Comparison of ENCODE assay signal across 8 mouse cellular contexts in genomic region chr6:83774781-83775563, GRCm38 (mm10). TPM values are rescaled to one million over a fixed set of nuclear protein-coding genes. Genes with fewer than 3 reads are reported as not detected.
DNase-seq lines count a peak whose midpoint lies in the region; ATAC-seq and TF ChIP-seq lines count a peak whose summit lies in the region.

No protein-coding gene starts in this region.

- peak; percentile 62 for ATAC-seq in kidney, embryonic 15.5 days (replicated peaks; ENCODE audit: low FRiP score)
- ATAC-seq in forebrain, embryonic 14.5 days: peak; percentile 40
- no peak; the same call in 1 of the 2 replicates for ATAC-seq in midbrain, embryonic 12.5 days (ENCODE audit: low FRiP score, low read depth)

- peak overlapping the region; percentile 81 for H3K9ac ChIP-seq in kidney, embryonic 15.5 days
- H3K9ac ChIP-seq in forebrain, embryonic 14.5 days (ENCODE audit: low read length): peak overlapping the region; percentile 96
- peak overlapping the region; percentile 94 for H3K9ac ChIP-seq in midbrain, embryonic 12.5 days (replicated peaks)

- DNase-seq in kidney, adult 8-10 months: no peak
- peak; percentile 11 for DNase-seq in forebrain, embryonic 14.5 days (ENCODE audit: low spot score)
- DNase-seq in kidney, postnatal 10 days: peak; percentile 34
- no peak for DNase-seq in urinary bladder, postnatal 4 days (ENCODE audit: low spot score in 2 of 2)
- DNase-seq in left cerebral cortex, postnatal 36 days (ENCODE audit: low spot score in 2 of 2): no peak

- intact Hi-C loops in left cerebral cortex, postnatal 36 days (cut with DNase I): no loop called here

- no peaks in the 10 kb centered on the region for H3K9me3 ChIP-seq in kidney, embryonic 15.5 days (replicated peaks)
- no peaks in the 10 kb centered on the region for H3K9me3 ChIP-seq in forebrain, embryonic 14.5 days (replicated peaks; ENCODE audit: control insufficient read depth, low read length)
- no peaks in the 10 kb centered on the region for H3K9me3 ChIP-seq in midbrain, embryonic 12.5 days

- H3K27ac ChIP-seq in kidney, embryonic 15.5 days: peak overlapping the region; percentile 96
- H3K27ac ChIP-seq in bone marrow, adult 2 months (ENCODE audit: control insufficient read depth, insufficient read depth, low read depth, low read length, poor library complexity): peak overlapping the region; percentile 79
- H3K27ac ChIP-seq in forebrain, embryonic 14.5 days (ENCODE audit: low read depth, low read length): peak overlapping the region; percentile 58; the same call in 1 of the 2 replicates
- peak overlapping the region; percentile 78 for H3K27ac ChIP-seq in midbrain, embryonic 12.5 days (replicated peaks)

- H3K36me3 ChIP-seq in kidney, embryonic 15.5 days: peaks cover 39% of the 10 kb centered on the region
- peaks cover 28% of the 10 kb centered on the region for H3K36me3 ChIP-seq in forebrain, embryonic 14.5 days (ENCODE audit: control insufficient read depth, insufficient read depth, low read length)
- peaks cover 29% of the 10 kb centered on the region for H3K36me3 ChIP-seq in midbrain, embryonic 12.5 days

- TF ChIP-seq CTCF in bone marrow, adult 2 months (IDR thresholded peaks at IDR 0.05; ENCODE audit: control insufficient read depth, insufficient read depth, low read length): no peak

- peaks cover 23% of the 10 kb centered on the region for H3K4me1 ChIP-seq in kidney, embryonic 15.5 days
- H3K4me1 ChIP-seq in bone marrow, adult 2 months (ENCODE audit: control insufficient read depth, insufficient read depth, low read length): no peaks in the 10 kb centered on the region; the same call in 1 of the 2 replicates
- peaks cover 11% of the 10 kb centered on the region for H3K4me1 ChIP-seq in forebrain, embryonic 14.5 days (ENCODE audit: control insufficient read depth, insufficient read depth, low read length)
- peaks cover 22% of the 10 kb centered on the region for H3K4me1 ChIP-seq in midbrain, embryonic 12.5 days

- no peak for TF ChIP-seq POLR2A in bone marrow, adult 2 months (IDR thresholded peaks at IDR 0.05; ENCODE audit: borderline replicate concordance, control insufficient read depth, low read depth, low read length)

- peak overlapping the region; percentile 73 for H3K4me2 ChIP-seq in kidney, embryonic 15.5 days
- peak overlapping the region; percentile 79 for H3K4me2 ChIP-seq in forebrain, embryonic 14.5 days (ENCODE audit: low read length)
- H3K4me2 ChIP-seq in midbrain, embryonic 12.5 days (replicated peaks): peak overlapping the region; percentile 82

- WGBS in kidney, embryonic 15.5 days: 2% methylated on average over 14 of the region's 14 CpGs
- WGBS in bone marrow, adult 2 months: under 1% methylated on average over 14 of the region's 14 CpGs
- WGBS in forebrain, embryonic 14.5 days: 2% methylated on average over 14 of the region's 14 CpGs
- WGBS in midbrain, embryonic 12.5 days: 6% methylated on average over 14 of the region's 14 CpGs

- H3K27me3 ChIP-seq in kidney, embryonic 15.5 days: no peaks in the 10 kb centered on the region
- no peaks in the 10 kb centered on the region for H3K27me3 ChIP-seq in forebrain, embryonic 14.5 days (replicated peaks; ENCODE audit: control insufficient read depth, insufficient read depth, low read length)
- H3K27me3 ChIP-seq in midbrain, embryonic 12.5 days: no peaks in the 10 kb centered on the region

- peak overlapping the region; percentile 65 for H3K4me3 ChIP-seq in kidney, embryonic 15.5 days (replicated peaks)
- H3K4me3 ChIP-seq in bone marrow, adult 2 months (replicated peaks; ENCODE audit: control insufficient read depth, low read depth, low read length): peak overlapping the region; percentile 86
- H3K4me3 ChIP-seq in forebrain, embryonic 14.5 days (ENCODE audit: low read depth, low read length): peak overlapping the region; percentile 88
- H3K4me3 ChIP-seq in midbrain, embryonic 12.5 days: peak overlapping the region; percentile 87

RNA-seq across cellular contexts. Expression of gene Tex261, which starts 0.6 kb away (rescaled TPM):
- 79.7 and 86.7 TPM in 2 replicates for polyA plus RNA-seq in kidney, embryonic 15.5 days (2015; fragmentation: Nextera tagmentation; extraction: Ambion mirVana)
- polyA plus RNA-seq in bone marrow, adult 2 months (2011; ENCODE audit: insufficient read depth, insufficient read length, low replicate concordance, missing spikeins): 23.5 and 30.4 TPM in 2 replicates
- 63.5 and 76.4 TPM in 2 replicates for polyA plus RNA-seq in forebrain, embryonic 14.5 days (2014; fragmentation: Nextera tagmentation; extraction: Ambion mirVana)
- polyA plus RNA-seq in midbrain, embryonic 12.5 days (2016; fragmentation: Nextera tagmentation; extraction: Ambion mirVana): 67.9 and 70.1 TPM in 2 replicates
- 10 to 100 TPM; 47.0 to 47.9 TPM for total RNA-seq in left cerebral cortex, postnatal 36 days (2021)

RNA-seq across cellular contexts. Expression of gene Ankrd53, which starts 12.5 kb away (rescaled TPM):
- polyA plus RNA-seq in kidney, embryonic 15.5 days (2015; fragmentation: Nextera tagmentation; extraction: Ambion mirVana): not detected in 2 replicates
- polyA plus RNA-seq in bone marrow, adult 2 months (2011; ENCODE audit: insufficient read depth, insufficient read length, low replicate concordance, missing spikeins): not detected in 2 replicates
- polyA plus RNA-seq in forebrain, embryonic 14.5 days (2014; fragmentation: Nextera tagmentation; extraction: Ambion mirVana): not detected in 2 replicates
- polyA plus RNA-seq in midbrain, embryonic 12.5 days (2016; fragmentation: Nextera tagmentation; extraction: Ambion mirVana): 0.30 TPM in 1 of 2 replicates, not detected in the other
- not detected for total RNA-seq in left cerebral cortex, postnatal 36 days (2021)

RNA-seq across cellular contexts. Expression of gene Nagk, which starts 19.8 kb away (rescaled TPM):
- polyA plus RNA-seq in kidney, embryonic 15.5 days (2015; fragmentation: Nextera tagmentation; extraction: Ambion mirVana): 49.8 and 54.1 TPM in 2 replicates
- polyA plus RNA-seq in bone marrow, adult 2 months (2011; ENCODE audit: insufficient read depth, insufficient read length, low replicate concordance, missing spikeins): 35.4 and 59.8 TPM in 2 replicates
- polyA plus RNA-seq in forebrain, embryonic 14.5 days (2014; fragmentation: Nextera tagmentation; extraction: Ambion mirVana): 78.5 and 85.9 TPM in 2 replicates
- polyA plus RNA-seq in midbrain, embryonic 12.5 days (2016; fragmentation: Nextera tagmentation; extraction: Ambion mirVana): 53.6 and 54.9 TPM in 2 replicates
- 10 to 100 TPM; 48.4 to 50.1 TPM for total RNA-seq in left cerebral cortex, postnatal 36 days (2021)

RNA-seq across cellular contexts. Expression of gene Atp6v1b1, which starts 32.2 kb away (rescaled TPM):
- 7.0 and 8.1 TPM in 2 replicates for polyA plus RNA-seq in kidney, embryonic 15.5 days (2015; fragmentation: Nextera tagmentation; extraction: Ambion mirVana)
- not detected in 2 replicates for polyA plus RNA-seq in bone marrow, adult 2 months (2011; ENCODE audit: insufficient read depth, insufficient read length, low replicate concordance, missing spikeins)
- not detected in 2 replicates for polyA plus RNA-seq in forebrain, embryonic 14.5 days (2014; fragmentation: Nextera tagmentation; extraction: Ambion mirVana)
- not detected in 2 replicates for polyA plus RNA-seq in midbrain, embryonic 12.5 days (2016; fragmentation: Nextera tagmentation; extraction: Ambion mirVana)
- total RNA-seq in left cerebral cortex, postnatal 36 days (2021): not detected

RNA-seq across cellular contexts. Expression of gene Paip2b, which starts 56.6 kb away (rescaled TPM):
- 16.8 and 25.7 TPM in 2 replicates for polyA plus RNA-seq in kidney, embryonic 15.5 days (2015; fragmentation: Nextera tagmentation; extraction: Ambion mirVana)
- 3.0 and 9.7 TPM in 2 replicates for polyA plus RNA-seq in bone marrow, adult 2 months (2011; ENCODE audit: insufficient read depth, insufficient read length, low replicate concordance, missing spikeins)
- 30.1 and 32.0 TPM in 2 replicates for polyA plus RNA-seq in forebrain, embryonic 14.5 days (2014; fragmentation: Nextera tagmentation; extraction: Ambion mirVana)
- polyA plus RNA-seq in midbrain, embryonic 12.5 days (2016; fragmentation: Nextera tagmentation; extraction: Ambion mirVana): 21.8 and 22.2 TPM in 2 replicates
- total RNA-seq in left cerebral cortex, postnatal 36 days (2021): 10 to 100 TPM; 55.0 to 56.6 TPM

Comparison
In these comparisons a context has a peak if more than half of its experiments do, and no peak if none do; other contexts are left out.
1. DNase-seq: peak in forebrain, embryonic 14.5 days (single experiment) and kidney, postnatal 10 days (single experiment); none in kidney, adult 8-10 months (0 of 2), urinary bladder, postnatal 4 days (0 of 2) and left cerebral cortex, postnatal 36 days (0 of 2).
2. Peak in every context shown above with its lines, with median percentiles within 50 percentile points of each other: H3K27ac ChIP-seq, H3K4me2 ChIP-seq, H3K4me3 ChIP-seq and H3K9ac ChIP-seq.